Mouse (Mus musculus): ENCODE data around the gene Slc2a3.
"Not testable (repeated sequence)": the region's sequence is repeated elsewhere in the genome, so short reads cannot be mapped to it uniquely, and the experiment has no call there.

Gene Slc2a3

GRCm38 (mm10) chr6:122804418-122804817 is 3.0 kb upstream of the Slc2a3 start:
- DNase-seq (ENCODE audit: low spot score), result peak; percentile 90

- peak; percentile 51 for DNase-seq (ENCODE audit: low spot score)
Measured at GRCm38 (mm10) chr6:122801801-122802514, 518 bp upstream of the Slc2a3 start.

GRCm38 (mm10) chr6:122800640-122801300 is 670 bp downstream of the Slc2a3 start:
- DNase-seq (ENCODE audit: low spot score), result no peak

GRCm38 (mm10) chr6:122795254-122795935 is 6.0 kb downstream of the Slc2a3 start:
- DNase-seq (ENCODE audit: low spot score), result no peak

GRCm38 (mm10) chr6:122786275-122786674 is 15.2 kb downstream of the Slc2a3 start:
- DNase-seq (ENCODE audit: low spot score), result peak; percentile 80

GRCm38 (mm10) chr6:122784866-122785265 is 16.6 kb downstream of the Slc2a3 start:
- no peak for DNase-seq (ENCODE audit: low spot score)

- DNase-seq (ENCODE audit: low spot score), result no peak
Measured at GRCm38 (mm10) chr6:122782164-122782563, 19.3 kb downstream of the Slc2a3 start.

GRCm38 (mm10) chr6:122781167-122781566 is 20.3 kb downstream of the Slc2a3 start:
- no peak for DNase-seq (ENCODE audit: low spot score)

- no peak for DNase-seq (ENCODE audit: low spot score)
Measured at GRCm38 (mm10) chr6:122779916-122780315, 21.5 kb downstream of the Slc2a3 start.

- no peak for DNase-seq (ENCODE audit: low spot score)
Measured at GRCm38 (mm10) chr6:122776040-122776439, 25.4 kb downstream of the Slc2a3 start.

GRCm38 (mm10) chr6:122774345-122774744 is 27.1 kb downstream of the Slc2a3 start:
- no peak for DNase-seq (ENCODE audit: low spot score)

GRCm38 (mm10) chr6:122772701-122773100 is 28.7 kb downstream of the Slc2a3 start:
- DNase-seq (ENCODE audit: low spot score), result no peak

GRCm38 (mm10) chr6:122770760-122771315 is 30.6 kb downstream of the Slc2a3 start:
- no peak for DNase-seq (ENCODE audit: low spot score)

GRCm38 (mm10) chr6:122769771-122770759 is 31.4 kb downstream of the Slc2a3 start:
- DNase-seq (ENCODE audit: low spot score), result peak; percentile 64

- DNase-seq (ENCODE audit: low spot score), result no peak
Measured at GRCm38 (mm10) chr6:122768256-122768655, 33.2 kb downstream of the Slc2a3 start.

- DNase-seq (ENCODE audit: low spot score), result not testable (repeated sequence)
Measured at GRCm38 (mm10) chr6:122767012-122767411, 34.4 kb downstream of the Slc2a3 start.

- no peak for DNase-seq (ENCODE audit: low spot score)
Measured at GRCm38 (mm10) chr6:122766145-122766968, 35.1 kb downstream of the Slc2a3 start.

GRCm38 (mm10) chr6:122765298-122765956 is 36.0 kb downstream of the Slc2a3 start:
- no peak for DNase-seq (ENCODE audit: low spot score)

GRCm38 (mm10) chr6:122764446-122765297 is 36.8 kb downstream of the Slc2a3 start:
- DNase-seq (ENCODE audit: low spot score), result peak; percentile 78

Data from retina, embryonic 14.5 days (tissue).